Mouse (Mus musculus) ES-E14 (cell line): Measurements from ENCODE around the gene Phf2. TPM values are rescaled to one million over a fixed set of nuclear protein-coding genes. Genes with fewer than 3 reads are reported as not detected.

ENCODE experiments used
- DNase-seq: peaks from one replicate; pipeline ENCODE4 v3.0.0-alpha.2; 2013; ENCODE audit warnings: low read depth, low spot score
- H3K27ac ChIP-seq: 2 replicates; pipeline ENCODE4 v1.5.1; 2012; ENCODE audit warnings: low read depth, mild to moderate bottlenecking, low read length, moderate library complexity, mixed read lengths; ENCODE audit not compliant: poor library complexity, insufficient read depth, severe bottlenecking
- H3K36me3 ChIP-seq: 2 replicates; pipeline ENCODE4 v1.6.1; 2012; ENCODE audit warnings: mild to moderate bottlenecking, low read length, moderate library complexity, mixed read lengths; ENCODE audit not compliant: control insufficient read depth, poor library complexity, insufficient read depth, severe bottlenecking
- H3K4me1 ChIP-seq, 2 experiments: fragments of 150-350 bp in 1 of 2; sonication (generic) in 1 of 2; 2 replicates each; pipeline ENCODE4 v1.6.1; 2012; ENCODE audit warnings: low read length in 2 of 2, mild to moderate bottlenecking in 1 of 2, mixed read lengths in 1 of 2; ENCODE audit not compliant: control insufficient read depth in 2 of 2, insufficient read depth in 2 of 2, poor library complexity in 1 of 2
- H3K4me3 ChIP-seq, 2 experiments: fragments of 150-350 bp in 1 of 2; sonication (generic) in 1 of 2; 2 replicates each; pipeline ENCODE4 v1.5.1; 2012; ENCODE audit warnings: low read length in 2 of 2, low read depth in 1 of 2, mild to moderate bottlenecking in 1 of 2, mixed read lengths in 1 of 2; ENCODE audit not compliant: insufficient read depth in 1 of 2, poor library complexity in 1 of 2, severe bottlenecking in 1 of 2
- H3K9ac ChIP-seq: 2 replicates; pipeline ENCODE4 v1.6.1; 2012; ENCODE audit warnings: low read depth, mild to moderate bottlenecking, low read length, mixed read lengths; ENCODE audit not compliant: poor library complexity, insufficient read depth, severe bottlenecking
- H3K9me3 ChIP-seq: fragments of 150-350 bp; sonication (generic); 2 replicates; pipeline ENCODE4 v1.6.1; 2012; ENCODE audit warnings: low read depth, mild to moderate bottlenecking, low read length; ENCODE audit not compliant: control insufficient read depth, insufficient read depth
- CHD2 ChIP-seq: IDR thresholded peaks from 2 replicates; pipeline ENCODE4 v1.6.1; 2014; ENCODE audit warnings: mild to moderate bottlenecking, low read depth, low read length, inconsistent platforms
- HCFC1 ChIP-seq: IDR thresholded peaks from 2 replicates; pipeline ENCODE4 v1.6.1; 2012; ENCODE audit warnings: low read length, inconsistent platforms, borderline replicate concordance; ENCODE audit not compliant: insufficient read depth
- MAFK ChIP-seq: IDR thresholded peaks from 2 replicates; pipeline ENCODE4 v1.6.1; 2014; ENCODE audit warnings: mild to moderate bottlenecking, low read depth, low read length, inconsistent platforms; ENCODE audit not compliant: insufficient read depth
- ZC3H11A ChIP-seq: IDR thresholded peaks from 2 replicates; pipeline ENCODE4 v1.6.1; 2012; ENCODE audit warnings: low read depth, mild to moderate bottlenecking, inconsistent platforms, low read length, borderline replicate concordance
- ZNF384 ChIP-seq: IDR thresholded peaks from 2 replicates; pipeline ENCODE4 v1.6.1; 2012; ENCODE audit warnings: low read depth, low read length, inconsistent platforms
- in situ Hi-C, 2 experiments: fragments of 600-800 bp; cut with MboI; formaldehyde crosslinking; loops; one replicate each; pipeline ENCODE4 v1.15.1; 2025; ENCODE audit warnings: low sequenced_read_pairs in 2 of 2, inconsistent platforms in 1 of 2; ENCODE audit not compliant: unreplicated experiment in 2 of 2
- total RNA-seq: library from RNA; depleted of rRNA; stranded (reverse); fragments of 300-350 nt; gene quantifications from 2 replicates; pipeline ENCODE4 v1.2.3, GENCODE M21; 2012

The Phf2 gene
- total RNA-seq, 1 experiment: 3.8 TPM

GRCm38 (mm10) chr13:48829780-48830179, 41.1 kb downstream of the Phf2 start:
- Histone ChIP-seq H3K4me3 (no peak overlapping the region), H3K9me3 (no peaks in the 10 kb centered on the region), H3K36me3 (peaks cover 3% of the 10 kb centered on the region; the same call in 1 of the 2 replicates), H3K9ac (no peak overlapping the region), H3K4me1 (no peaks in the 10 kb centered on the region), H3K27ac (no peak overlapping the region)
- DNase-seq: no peak
- no peak for TF ChIP-seq CHD2
- TF ChIP-seq ZC3H11A: no peak
- no peak for TF ChIP-seq MAFK
- no peak for TF ChIP-seq ZNF384
- no peak for TF ChIP-seq HCFC1
- in situ Hi-C loops: no loop called here

GRCm38 (mm10) chr13:48822871-48823270, 48.0 kb downstream of the Phf2 start:
- Histone ChIP-seq H3K4me3 (no peak overlapping the region), H3K27ac (no peak overlapping the region), H3K4me1 (no peaks in the 10 kb centered on the region), H3K9me3 (no peaks in the 10 kb centered on the region), H3K9ac (no peak overlapping the region), H3K36me3 (peaks cover 10% of the 10 kb centered on the region; the same call in 1 of the 2 replicates)
- no peak for TF ChIP-seq CHD2
- no peak for TF ChIP-seq HCFC1
- no peak for TF ChIP-seq ZC3H11A
- TF ChIP-seq ZNF384: no peak
- no peak for TF ChIP-seq MAFK
- no peak for DNase-seq
- in situ Hi-C loops: no loop called here

GRCm38 (mm10) chr13:48822288-48822687, 48.6 kb downstream of the Phf2 start:
- Histone ChIP-seq H3K9ac (no peak overlapping the region), H3K4me3 (no peak overlapping the region), H3K27ac (no peak overlapping the region), H3K4me1 (no peaks in the 10 kb centered on the region), H3K9me3 (no peaks in the 10 kb centered on the region), H3K36me3 (peaks cover 10% of the 10 kb centered on the region; the same call in 1 of the 2 replicates)
- TF ChIP-seq CHD2 (no peak), HCFC1 (no peak), ZNF384 (no peak), ZC3H11A (no peak), MAFK (no peak)
- no peak for DNase-seq
- in situ Hi-C loops: no loop called here

- Histone ChIP-seq H3K27ac (no peak overlapping the region), H3K9ac (no peak overlapping the region), H3K4me3 (no peak overlapping the region), H3K36me3 (peaks cover 10% of the 10 kb centered on the region; the same call in 1 of the 2 replicates), H3K4me1 (no peaks in the 10 kb centered on the region), H3K9me3 (no peaks in the 10 kb centered on the region)
- TF ChIP-seq ZNF384 (no peak), ZC3H11A (no peak), CHD2 (no peak), HCFC1 (no peak), MAFK (no peak)
- in situ Hi-C loops: no loop called here
- DNase-seq: no peak
Measured at GRCm38 (mm10) chr13:48819131-48819530, 51.8 kb downstream of the Phf2 start.

- Histone ChIP-seq H3K9me3 (no peaks in the 10 kb centered on the region), H3K4me1 (peaks cover 0 to 5% of the 10 kb centered on the region in 2 experiments; a peak in 1 of 4 replicates), H3K9ac (no peak overlapping the region), H3K36me3 (peaks cover 8% of the 10 kb centered on the region; the same call in 1 of the 2 replicates), H3K4me3 (no peak overlapping the region), H3K27ac (no peak overlapping the region)
- no peak for DNase-seq
- in situ Hi-C loops: no loop called here
- TF ChIP-seq HCFC1 (no peak), ZC3H11A (no peak), CHD2 (no peak), ZNF384 (no peak), MAFK (no peak)
Measured at GRCm38 (mm10) chr13:48814406-48814805, 56.5 kb downstream of the Phf2 start.
